Mouse (Mus musculus) heart, embryonic 10.5 days (tissue): ENCODE data around the gene Mxi1. TPM values are rescaled to one million over a fixed set of nuclear protein-coding genes. Genes with fewer than 3 reads are reported as not detected.

Experiments used
- DNase-seq: peaks from one replicate; pipeline ENCODE4 v3.0.0-alpha.2; 2017; ENCODE audit warnings: low spot score
- H3K27ac ChIP-seq: fragments of 300-500 bp; sonication (generic); 2 replicates; pipeline ENCODE4 v1.5.1; 2016; ENCODE audit warnings: mild to moderate bottlenecking
- H3K27me3 ChIP-seq: fragments of 300-500 bp; sonication (generic); 2 replicates; pipeline ENCODE4 v1.6.1; 2016; ENCODE audit warnings: mild to moderate bottlenecking; ENCODE audit not compliant: poor library complexity, insufficient read depth, severe bottlenecking
- H3K36me3 ChIP-seq: fragments of 300-500 bp; sonication (generic); 2 replicates; pipeline ENCODE4 v1.6.1; 2016; ENCODE audit warnings: mild to moderate bottlenecking, moderate library complexity
- H3K4me1 ChIP-seq: fragments of 300-500 bp; sonication (generic); 2 replicates; pipeline ENCODE4 v1.6.1; 2016; ENCODE audit warnings: mild to moderate bottlenecking
- H3K4me3 ChIP-seq: fragments of 300-500 bp; sonication (generic); 2 replicates; pipeline ENCODE4 v1.5.1; 2016; ENCODE audit warnings: mild to moderate bottlenecking, moderate library complexity
- H3K9me3 ChIP-seq: fragments of 300-500 bp; sonication (generic); 2 replicates; pipeline ENCODE4 v1.6.1; 2016; ENCODE audit warnings: mild to moderate bottlenecking, moderate library complexity
- WGBS: fragments of 180-500 bp; shearing (Covaris S2); methylation state at CpG from one replicate; pipeline ENCODE4 v1.1.7; 2016; 5-methylcytosine and 5-hydroxymethylcytosine counted together
- polyA plus RNA-seq: library from polyadenylated mRNA; unstranded; fragments of >200 nt; fragmentation: Nextera tagmentation; extraction: Ambion mirVana; gene quantifications from 2 replicates; pipeline ENCODE4 v1.2.1, GENCODE M21; 2016

Mxi1 gene
- polyA plus RNA-seq, 1 experiment from 2014 or later = 28.7 TPM

DNA sequence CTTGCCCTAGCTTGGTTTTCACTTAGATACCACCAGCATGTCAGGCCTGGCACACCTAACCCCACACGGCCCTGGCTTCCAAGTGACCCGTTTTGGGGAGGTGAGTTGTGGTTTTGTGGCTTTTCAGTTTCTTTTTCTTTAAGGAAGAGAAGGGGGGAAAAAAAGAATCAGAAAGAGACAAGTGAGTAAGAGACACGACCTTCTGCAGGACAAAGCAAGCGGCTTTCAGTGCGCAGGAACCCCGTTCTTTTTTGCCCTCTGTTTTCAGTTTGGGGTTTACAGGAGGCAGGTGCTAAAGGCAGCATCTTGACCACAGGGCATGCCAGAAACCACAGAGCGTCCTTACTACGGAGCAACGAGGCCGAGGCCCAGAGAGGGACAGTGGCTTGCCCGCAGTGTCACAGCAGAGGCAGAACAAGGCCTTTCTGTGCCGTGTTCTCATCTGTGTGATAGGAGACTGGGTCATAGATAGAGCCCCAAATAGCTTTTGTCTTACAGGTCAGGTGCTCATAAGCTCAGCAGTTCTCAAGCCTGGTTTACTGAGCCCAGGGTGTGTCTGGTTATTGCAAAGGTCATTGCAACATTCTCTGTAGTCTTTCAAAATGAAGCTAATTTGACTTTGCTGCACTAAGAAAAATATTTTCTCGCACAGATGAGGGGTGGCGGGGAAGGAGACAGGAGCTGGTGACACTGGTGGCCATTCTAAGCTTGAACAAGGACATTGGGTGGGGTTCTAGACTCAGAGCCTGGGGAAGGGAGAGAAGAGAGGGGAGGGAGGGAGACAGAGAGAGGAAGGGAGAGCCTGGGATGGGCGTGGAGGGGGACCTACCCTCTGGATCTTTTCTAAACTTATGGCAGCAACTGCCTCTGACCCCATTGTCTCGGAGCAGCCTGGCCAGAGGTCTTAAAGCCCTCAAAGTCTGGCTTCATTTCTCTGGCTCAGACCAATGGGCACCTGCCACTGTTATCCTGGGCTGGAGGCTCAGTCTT, 8.1 kb downstream of the Mxi1 start:
- 77% methylated on average over 16 of the region's 16 CpGs for WGBS
- DNase-seq = no peak
- Histone ChIP-seq H3K36me3 (no peaks in the 10 kb centered on the region), H3K27me3 (no peaks in the 10 kb centered on the region), H3K27ac (peak overlapping the region; percentile 52; the same call in 1 of the 2 replicates), H3K4me3 (no peak overlapping the region), H3K4me1 (peaks cover 35% of the 10 kb centered on the region), H3K9me3 (no peaks in the 10 kb centered on the region)

DNA sequence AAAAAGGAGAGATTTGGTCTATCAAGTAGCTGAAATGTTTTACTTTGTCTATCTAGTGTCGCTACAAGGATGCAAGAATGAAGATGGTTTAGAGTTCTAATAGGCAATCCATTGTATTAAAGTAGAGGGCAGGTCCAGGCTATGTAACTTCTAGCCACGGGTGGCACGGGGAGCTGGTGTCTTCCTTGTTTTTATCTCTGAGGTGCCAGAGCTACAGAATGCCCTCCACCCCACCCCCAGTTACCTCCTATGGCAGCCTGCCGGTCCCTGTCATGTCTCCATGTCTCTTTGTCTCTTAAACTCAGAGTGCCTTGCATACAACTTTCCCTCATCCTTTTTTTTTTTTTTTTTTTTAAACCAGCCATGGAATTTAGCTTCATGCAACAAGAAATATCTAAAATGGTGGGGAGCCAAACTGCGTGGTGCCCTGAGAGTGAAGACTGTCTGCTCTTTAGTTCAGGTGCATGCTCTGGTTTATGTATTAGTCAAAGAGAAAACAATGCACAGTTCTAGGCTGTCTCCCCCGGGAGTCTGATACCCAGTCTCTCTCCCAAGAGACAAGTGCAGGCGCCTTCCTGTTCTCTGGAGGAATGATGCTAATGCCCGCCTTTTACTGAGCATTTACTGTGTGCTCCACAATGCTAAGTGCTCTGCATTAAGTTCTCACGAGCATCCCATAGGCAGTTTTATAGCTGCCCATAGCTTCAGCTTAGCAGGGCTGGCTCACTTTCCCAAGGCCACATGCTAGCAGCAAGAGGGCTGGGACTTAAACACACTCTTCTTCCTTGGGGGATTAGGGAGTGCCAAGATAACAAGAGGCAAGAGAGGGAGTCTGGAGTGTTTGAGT, 10.2 kb downstream of the Mxi1 start:
- Histone ChIP-seq H3K27ac (no peak overlapping the region), H3K4me3 (no peak overlapping the region), H3K36me3 (no peaks in the 10 kb centered on the region), H3K27me3 (no peaks in the 10 kb centered on the region), H3K9me3 (no peaks in the 10 kb centered on the region), H3K4me1 (peaks cover 29% of the 10 kb centered on the region)
- WGBS = 59% methylated on average over 9 of the region's 9 CpGs
- DNase-seq = no peak

DNA sequence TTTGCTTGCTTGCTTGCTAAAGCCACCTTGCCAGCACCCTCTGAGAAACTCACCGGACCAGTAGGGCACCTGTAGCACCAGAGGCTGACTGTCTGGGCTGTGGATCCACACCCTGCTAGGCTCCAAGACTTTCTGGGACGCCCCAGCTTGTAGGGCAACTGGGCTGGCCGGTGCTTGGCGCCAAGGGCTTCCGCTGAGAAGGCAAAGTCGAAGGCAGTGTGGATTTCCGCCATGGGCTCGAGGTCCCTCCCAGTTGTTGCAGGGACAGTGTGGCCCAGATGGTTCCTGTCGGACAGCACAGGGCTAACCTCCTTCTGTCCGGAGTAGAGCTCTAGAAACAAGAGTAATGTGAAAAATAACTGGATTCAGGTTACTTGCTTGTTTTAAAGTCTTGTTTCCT, 11.0 kb downstream of the Mxi1 start:
- Histone ChIP-seq H3K4me1 (peaks cover 34% of the 10 kb centered on the region), H3K9me3 (no peaks in the 10 kb centered on the region), H3K36me3 (no peaks in the 10 kb centered on the region), H3K27me3 (no peaks in the 10 kb centered on the region), H3K4me3 (no peak overlapping the region), H3K27ac (peak overlapping the region; percentile 57; the same call in 1 of the 2 replicates)
- no peak for DNase-seq
- WGBS = 66% methylated on average over 10 of the region's 10 CpGs

DNA sequence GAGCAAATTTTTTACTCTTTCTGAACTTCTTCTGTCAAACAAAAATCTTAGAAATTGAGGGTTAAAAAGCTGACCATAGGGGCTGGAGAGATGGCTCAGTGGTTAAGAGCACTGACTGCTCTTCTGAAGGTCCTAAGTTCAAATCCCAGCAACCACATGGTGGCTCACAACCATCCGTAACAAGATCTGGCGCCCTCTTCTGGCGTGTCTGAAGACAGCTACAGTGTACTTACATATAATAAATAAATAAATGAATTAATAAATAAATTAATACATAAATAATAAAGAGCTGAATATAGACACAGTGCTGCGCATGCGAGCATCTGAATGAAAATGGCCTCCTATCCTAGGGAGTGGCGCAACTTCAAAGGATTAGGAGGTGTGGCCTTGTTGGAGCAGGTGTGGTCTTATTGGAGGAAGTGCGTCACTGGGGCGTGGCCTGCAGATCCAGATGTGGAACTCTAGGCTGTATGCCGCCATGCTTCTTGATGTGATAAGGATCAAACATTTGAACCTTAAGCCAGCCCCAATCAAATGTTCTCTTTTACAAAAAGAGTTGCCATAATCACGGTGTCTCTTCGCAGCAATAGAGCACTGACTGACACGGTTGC, 12.2 kb downstream of the Mxi1 start:
- H3K9me3 ChIP-seq = no peaks in the 10 kb centered on the region
- 90% methylated on average over 12 of the region's 12 CpGs for WGBS
- DNase-seq = no peak
- H3K27ac ChIP-seq = no peak overlapping the region
- H3K36me3 ChIP-seq = no peaks in the 10 kb centered on the region
- no peak overlapping the region for H3K4me3 ChIP-seq
- H3K27me3 ChIP-seq = no peaks in the 10 kb centered on the region
- peaks cover 38% of the 10 kb centered on the region for H3K4me1 ChIP-seq

DNA sequence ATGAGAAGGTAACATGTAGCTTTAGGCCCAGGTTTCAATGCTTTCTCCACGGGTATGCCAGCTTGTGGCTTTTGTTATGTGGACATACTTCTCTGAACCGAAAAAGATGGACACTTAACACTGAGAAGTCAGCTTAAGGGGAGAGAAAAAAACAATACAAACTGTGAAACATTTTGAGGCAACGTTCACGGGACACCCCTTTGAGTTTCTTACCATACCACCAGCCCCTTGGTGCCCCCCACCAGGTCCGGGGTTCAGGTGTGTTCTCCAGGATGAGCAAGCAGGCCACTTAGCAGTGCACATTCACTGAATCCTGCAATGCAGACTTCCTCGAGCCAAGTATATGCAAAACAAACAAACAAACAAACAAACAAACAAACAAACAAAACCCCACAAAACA, 14.5 kb downstream of the Mxi1 start:
- Histone ChIP-seq H3K36me3 (no peaks in the 10 kb centered on the region), H3K27me3 (no peaks in the 10 kb centered on the region), H3K9me3 (no peaks in the 10 kb centered on the region), H3K4me1 (peaks cover 33% of the 10 kb centered on the region), H3K27ac (peak overlapping the region; percentile 91; the same call in 1 of the 2 replicates), H3K4me3 (peak overlapping the region; percentile 63)
- WGBS = 60% methylated on average over 6 of the region's 6 CpGs
- DNase-seq = no peak

DNA sequence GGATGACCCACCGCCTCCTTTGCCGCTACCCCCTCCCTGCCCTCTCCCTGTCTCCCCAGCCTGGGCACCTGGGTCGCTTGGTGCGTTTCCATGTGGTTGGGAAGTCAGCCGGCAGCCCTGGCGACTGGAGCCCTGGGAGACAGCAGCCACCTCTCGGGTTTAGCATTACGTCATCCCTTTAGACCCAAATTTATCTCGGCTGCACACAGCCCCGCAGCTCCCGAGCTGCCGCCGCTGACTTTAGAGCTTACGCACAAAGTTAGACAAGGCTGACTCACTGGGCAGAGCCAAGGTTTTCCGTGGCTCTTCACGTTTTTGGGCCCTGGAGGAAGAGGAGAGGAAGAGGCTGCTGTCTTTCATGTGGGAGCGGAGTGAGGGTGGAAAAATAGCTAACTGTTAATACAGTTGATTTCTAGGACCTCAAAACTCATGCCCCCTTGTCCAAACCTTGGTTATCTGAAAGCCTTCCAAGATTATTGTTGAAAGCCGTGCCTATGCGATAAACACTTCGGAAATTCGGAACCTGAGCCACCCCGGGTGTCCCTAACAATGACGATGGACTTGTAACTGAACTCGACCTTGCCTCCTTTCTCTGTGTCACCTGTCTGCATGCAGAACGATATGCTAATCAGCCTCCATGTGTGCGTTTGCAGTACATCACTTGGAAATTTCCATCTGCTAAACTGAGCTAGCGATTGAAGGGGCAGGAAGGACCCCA, 15.4 kb downstream of the Mxi1 start:
- Histone ChIP-seq H3K4me3 (peak overlapping the region; percentile 63), H3K9me3 (no peaks in the 10 kb centered on the region), H3K27me3 (no peaks in the 10 kb centered on the region), H3K27ac (peak overlapping the region; percentile 91), H3K4me1 (peaks cover 39% of the 10 kb centered on the region), H3K36me3 (no peaks in the 10 kb centered on the region)
- WGBS = 5% methylated on average over 27 of the region's 27 CpGs
- DNase-seq = peak; percentile 93

DNA sequence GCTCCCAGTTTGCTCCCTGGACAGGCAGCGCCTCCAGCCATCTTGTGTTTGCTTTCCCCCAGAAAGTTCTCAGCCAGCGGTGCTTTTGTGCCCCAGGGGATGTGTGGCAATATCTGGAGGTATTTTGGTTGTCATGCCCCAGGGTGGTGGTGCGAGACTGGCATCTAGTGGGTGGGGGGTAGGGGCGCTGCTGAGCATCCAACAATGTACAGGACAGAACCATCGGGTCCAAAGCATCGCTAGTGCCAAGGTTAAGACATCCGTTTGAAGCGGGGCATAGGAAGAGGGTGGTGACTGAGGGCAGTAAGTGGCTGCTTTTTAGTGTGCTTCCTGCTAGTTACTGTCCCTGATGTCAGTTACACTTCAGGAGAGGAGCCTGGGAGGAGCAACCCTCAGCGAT, 17.8 kb downstream of the Mxi1 start:
- Histone ChIP-seq H3K27me3 (no peaks in the 10 kb centered on the region), H3K27ac (0 out of 2 replicates have a peak overlapping the region, but pooled peaks have one; percentile 22), H3K4me3 (no peak overlapping the region), H3K36me3 (peaks cover 13% of the 10 kb centered on the region), H3K9me3 (no peaks in the 10 kb centered on the region), H3K4me1 (peaks cover 35% of the 10 kb centered on the region)
- no peak for DNase-seq
- WGBS = 72% methylated on average over 9 of the region's 9 CpGs

DNA sequence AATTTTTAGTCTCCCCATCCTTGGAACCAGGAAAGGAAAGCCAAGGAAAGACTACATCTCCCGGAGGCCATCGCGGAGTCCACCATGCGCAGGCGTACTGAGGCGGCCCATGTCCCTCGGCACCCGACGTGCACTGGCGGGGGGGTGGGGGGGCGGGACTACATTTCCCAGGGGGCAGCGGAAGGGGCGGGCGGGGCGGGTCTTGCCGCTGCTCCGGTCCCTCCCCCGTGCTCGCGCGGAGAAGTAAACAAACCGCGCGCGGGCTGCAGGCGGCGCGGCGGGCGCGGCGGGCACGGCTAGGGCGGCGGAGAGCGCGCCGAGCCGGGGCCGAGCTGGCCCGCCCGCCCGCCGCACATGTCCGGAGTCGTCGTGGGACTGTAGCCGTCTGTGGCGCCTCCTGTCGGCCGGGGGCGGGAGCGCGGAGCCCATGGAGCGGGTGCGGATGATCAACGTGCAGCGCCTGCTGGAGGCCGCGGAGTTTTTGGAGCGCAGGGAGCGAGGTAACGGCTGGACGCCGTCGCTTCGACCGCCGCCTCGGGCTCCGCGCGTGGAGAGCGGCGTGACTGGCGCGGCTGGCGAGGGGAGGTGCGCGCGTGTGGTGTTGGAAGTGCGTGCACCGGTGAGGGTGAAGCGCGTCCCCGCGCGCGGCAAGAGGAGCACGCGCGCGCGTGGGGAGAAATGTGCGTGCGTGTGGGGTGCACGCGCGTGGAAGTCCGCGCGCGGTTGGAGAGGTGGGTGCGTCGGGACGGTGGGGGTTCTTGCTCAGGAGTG, 19.1 kb downstream of the Mxi1 start:
- Histone ChIP-seq H3K27me3 (no peaks in the 10 kb centered on the region), H3K9me3 (no peaks in the 10 kb centered on the region), H3K36me3 (peaks cover 16% of the 10 kb centered on the region), H3K4me3 (peak overlapping the region; percentile 91), H3K27ac (peak overlapping the region; percentile 90), H3K4me1 (peaks cover 35% of the 10 kb centered on the region)
- peak; percentile 97 for DNase-seq
- under 1% methylated on average over 102 of the region's 106 CpGs for WGBS

DNA sequence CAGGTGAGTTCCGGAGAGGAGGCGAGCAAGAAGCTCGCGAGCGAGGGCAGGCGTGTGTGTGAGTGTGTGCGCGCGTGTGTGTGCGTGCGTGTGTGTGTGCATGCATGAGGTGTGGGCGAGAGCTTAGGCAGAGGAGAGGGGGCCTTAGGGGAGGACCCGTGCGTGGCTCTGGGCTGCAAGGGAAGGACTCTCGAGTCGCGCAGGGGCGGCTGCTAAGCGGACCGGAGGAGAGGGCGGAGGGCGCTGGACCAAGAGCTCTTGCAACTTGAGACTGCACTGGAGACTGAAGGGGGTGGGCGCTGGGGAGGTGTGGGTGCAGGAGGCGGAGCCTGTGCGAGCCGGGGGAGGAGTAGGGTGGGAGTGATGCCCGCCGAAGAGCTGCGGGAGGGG, 19.7 kb downstream of the Mxi1 start:
- no peaks in the 10 kb centered on the region for H3K9me3 ChIP-seq
- DNase-seq = peak; percentile 95
- no peaks in the 10 kb centered on the region for H3K27me3 ChIP-seq
- WGBS = under 1% methylated on average over 29 of the region's 29 CpGs
- peak overlapping the region; percentile 91 for H3K4me3 ChIP-seq
- peak overlapping the region; percentile 90 for H3K27ac ChIP-seq
- H3K4me1 ChIP-seq = peaks cover 32% of the 10 kb centered on the region
- peaks cover 18% of the 10 kb centered on the region for H3K36me3 ChIP-seq

DNA sequence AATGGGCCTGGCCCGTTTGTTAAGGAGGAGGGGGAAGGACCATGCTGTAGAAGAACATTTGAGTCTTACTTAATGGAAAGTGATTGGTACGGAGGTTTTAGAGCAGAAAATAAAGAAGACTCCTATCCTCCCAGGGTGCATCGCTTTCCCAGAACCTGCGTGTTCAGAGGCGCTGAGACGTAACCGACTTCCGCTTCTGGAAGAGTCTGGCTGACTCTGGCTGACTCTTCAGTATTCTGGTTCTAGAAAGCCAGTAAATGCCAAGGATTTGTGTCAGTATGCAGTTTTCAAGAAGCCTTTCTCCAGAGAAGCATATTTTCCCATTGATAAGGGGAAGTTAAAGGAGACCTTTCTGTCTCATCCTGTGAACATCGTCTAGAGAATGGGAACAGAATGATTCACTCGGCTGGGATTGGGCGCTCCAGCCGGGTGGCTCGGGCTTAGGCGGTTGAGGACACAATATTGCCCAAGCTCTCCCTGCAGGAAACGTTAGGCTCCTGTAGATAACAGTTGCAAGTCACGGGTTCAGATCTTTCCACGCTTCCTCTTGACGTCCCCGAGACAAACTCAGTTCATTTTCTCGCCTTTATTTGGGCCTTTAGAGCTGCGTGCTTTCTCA, 21.7 kb downstream of the Mxi1 start:
- H3K4me1 ChIP-seq = peaks cover 16% of the 10 kb centered on the region
- H3K27ac ChIP-seq = no peak overlapping the region
- 81% methylated on average over 21 of the region's 21 CpGs for WGBS
- H3K4me3 ChIP-seq = no peak overlapping the region
- no peak for DNase-seq
- H3K9me3 ChIP-seq = no peaks in the 10 kb centered on the region
- peaks cover 20% of the 10 kb centered on the region for H3K36me3 ChIP-seq
- no peaks in the 10 kb centered on the region for H3K27me3 ChIP-seq

DNA sequence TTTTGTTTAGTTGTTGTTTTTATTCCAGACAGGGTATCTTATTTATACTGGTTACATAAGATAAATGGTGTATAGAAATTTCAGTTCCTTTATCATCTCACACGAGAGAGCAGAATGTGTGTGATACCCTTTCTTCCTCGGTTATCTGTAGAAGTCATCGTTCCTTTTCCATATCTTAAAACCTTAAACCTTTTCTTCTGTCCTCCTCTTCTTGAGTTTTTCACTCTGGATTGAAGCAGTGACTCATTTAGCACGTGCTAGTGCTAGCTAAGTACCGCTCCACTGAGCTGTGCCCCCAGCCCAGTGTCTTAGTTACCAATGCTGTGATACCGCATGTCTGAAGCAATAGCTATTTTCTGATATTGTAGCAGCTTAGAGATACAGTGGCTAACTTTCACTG, 23.4 kb downstream of the Mxi1 start:
- Histone ChIP-seq H3K9me3 (no peaks in the 10 kb centered on the region), H3K4me1 (peaks cover 11% of the 10 kb centered on the region), H3K36me3 (peaks cover 35% of the 10 kb centered on the region), H3K27me3 (no peaks in the 10 kb centered on the region), H3K4me3 (no peak overlapping the region), H3K27ac (no peak overlapping the region)
- no peak for DNase-seq
- WGBS = 86% methylated on average over 6 of the region's 6 CpGs
